Comparison of ENCODE assay signal across 8 mouse cellular contexts in genomic region chr7:79274473-79275010, GRCm38 (mm10). TPM values are rescaled to one million over a fixed set of nuclear protein-coding genes. Genes with fewer than 3 reads are reported as not detected.
DNase-seq lines count a peak whose midpoint lies in the region; ATAC-seq and TF ChIP-seq lines count a peak whose summit lies in the region.

No protein-coding gene starts in this region.

- peak overlapping the region; percentile 59 for H3K4me3 ChIP-seq in lung, postnatal 0 days (ENCODE audit: low read depth, low read length)
- H3K4me3 ChIP-seq in forebrain, embryonic 14.5 days (ENCODE audit: low read depth, low read length) = peak overlapping the region; percentile 76
- peak overlapping the region; percentile 76; the same call in 1 of the 2 replicates for H3K4me3 ChIP-seq in limb, embryonic 12.5 days (replicated peaks)
- H3K4me3 ChIP-seq in olfactory bulb, adult 2 months (ENCODE audit: insufficient read depth, low read depth, low read length) = peak overlapping the region; percentile 77

- peak overlapping the region; percentile 69 for H3K4me2 ChIP-seq in lung, postnatal 0 days (replicated peaks; ENCODE audit: low read depth, low read length)
- H3K4me2 ChIP-seq in forebrain, embryonic 14.5 days (ENCODE audit: low read length) = peak overlapping the region; percentile 82
- peak overlapping the region; percentile 78 for H3K4me2 ChIP-seq in limb, embryonic 12.5 days

- H3K9ac ChIP-seq in lung, postnatal 0 days (replicated peaks; ENCODE audit: low read depth) = peak overlapping the region; percentile 57; the same call in 1 of the 2 replicates
- peak overlapping the region; percentile 91 for H3K9ac ChIP-seq in forebrain, embryonic 14.5 days (ENCODE audit: low read length)
- no peak overlapping the region for H3K9ac ChIP-seq in limb, embryonic 12.5 days (replicated peaks)

- no peak for DNase-seq in lung, postnatal 0 days (ENCODE audit: low spot score)
- no peak for DNase-seq in lung, postnatal 14 days
- DNase-seq in forebrain, embryonic 14.5 days (ENCODE audit: low spot score) = no peak
- no peak for DNase-seq in right cerebral cortex, postnatal 25 days
- DNase-seq in cerebellum, postnatal 4 days (ENCODE audit: low spot score in 2 of 2) = no peak
- no peak for DNase-seq in spleen, postnatal 10 days (ENCODE audit: low spot score in 2 of 2)

- ATAC-seq in lung, postnatal 0 days = no peak
- no peak for ATAC-seq in forebrain, embryonic 14.5 days
- no peak for ATAC-seq in limb, embryonic 12.5 days (ENCODE audit: insufficient number of reproducible peaks, insufficient read depth, low FRiP score, low TSS enrichment, low read depth)

- TF ChIP-seq CTCF in lung, postnatal 0 days (IDR thresholded peaks at IDR 0.05) = no peak
- TF ChIP-seq CTCF in olfactory bulb, adult 2 months (IDR thresholded peaks at IDR 0.05; ENCODE audit: insufficient read depth, low read depth, low read length) = no peak

- no peaks in the 10 kb centered on the region for H3K36me3 ChIP-seq in lung, postnatal 0 days (ENCODE audit: insufficient read depth, low read length)
- no peaks in the 10 kb centered on the region for H3K36me3 ChIP-seq in forebrain, embryonic 14.5 days (ENCODE audit: control insufficient read depth, insufficient read depth, low read length)
- no peaks in the 10 kb centered on the region; the same call in 1 of the 2 replicates for H3K36me3 ChIP-seq in limb, embryonic 12.5 days

- no peak for TF ChIP-seq EP300 in lung, postnatal 0 days (IDR thresholded peaks at IDR 0.05)

- no peak for TF ChIP-seq POLR2A in olfactory bulb, adult 2 months (IDR thresholded peaks at IDR 0.05; ENCODE audit: insufficient read depth, low read depth, low read length)

- peaks cover 11% of the 10 kb centered on the region; the same call in 1 of the 2 replicates for H3K4me1 ChIP-seq in lung, postnatal 0 days (ENCODE audit: insufficient read depth, low read depth, low read length)
- peaks cover 44% of the 10 kb centered on the region for H3K4me1 ChIP-seq in forebrain, embryonic 14.5 days (ENCODE audit: control insufficient read depth, insufficient read depth, low read length)
- peaks cover 44% of the 10 kb centered on the region for H3K4me1 ChIP-seq in limb, embryonic 12.5 days (replicated peaks)
- peaks cover 39% of the 10 kb centered on the region for H3K4me1 ChIP-seq in olfactory bulb, adult 2 months (ENCODE audit: control insufficient read depth, insufficient read depth, low read length)

- WGBS in lung, postnatal 0 days = 52% methylated on average over 8 of the region's 8 CpGs
- 79% methylated on average over 8 of the region's 8 CpGs for WGBS in forebrain, embryonic 14.5 days
- 80% methylated on average over 8 of the region's 8 CpGs for WGBS in limb, embryonic 12.5 days
- 41% methylated on average over 8 of the region's 8 CpGs for WGBS in olfactory bulb, adult 2 months

- H3K27ac ChIP-seq in lung, postnatal 0 days (ENCODE audit: low read length) = no peak overlapping the region; the same call in 1 of the 2 replicates
- no peak overlapping the region for H3K27ac ChIP-seq in forebrain, embryonic 14.5 days (ENCODE audit: low read depth, low read length)
- no peak overlapping the region for H3K27ac ChIP-seq in limb, embryonic 12.5 days
- H3K27ac ChIP-seq in olfactory bulb, adult 2 months (ENCODE audit: insufficient read depth, low read depth, low read length) = peak overlapping the region; percentile 27; the same call in 1 of the 2 replicates

- no peaks in the 10 kb centered on the region for H3K27me3 ChIP-seq in lung, postnatal 0 days (replicated peaks; ENCODE audit: insufficient read depth, low read length)
- no peaks in the 10 kb centered on the region for H3K27me3 ChIP-seq in forebrain, embryonic 14.5 days (replicated peaks; ENCODE audit: control insufficient read depth, insufficient read depth, low read length)
- H3K27me3 ChIP-seq in limb, embryonic 12.5 days = no peaks in the 10 kb centered on the region

- no peaks in the 10 kb centered on the region for H3K9me3 ChIP-seq in lung, postnatal 0 days (ENCODE audit: low read length)
- H3K9me3 ChIP-seq in forebrain, embryonic 14.5 days (replicated peaks; ENCODE audit: control insufficient read depth, low read length) = no peaks in the 10 kb centered on the region
- no peaks in the 10 kb centered on the region for H3K9me3 ChIP-seq in limb, embryonic 12.5 days

RNA-seq across cellular contexts. Expression of gene Abhd2, which starts 1.5 kb away (rescaled TPM):
- polyA plus RNA-seq in lung, postnatal 0 days (2015; fragmentation: Nextera tagmentation; extraction: Ambion mirVana) = 22.8 and 25.2 TPM in 2 replicates
- polyA plus RNA-seq in forebrain, embryonic 14.5 days (2014; fragmentation: Nextera tagmentation; extraction: Ambion mirVana) = 22.3 and 23.5 TPM in 2 replicates
- 8.2 and 8.5 TPM in 2 replicates for polyA plus RNA-seq in limb, embryonic 12.5 days (2016; fragmentation: Nextera tagmentation; extraction: Ambion mirVana)
- polyA plus RNA-seq in olfactory bulb, adult 2 months (2012; ENCODE audit: insufficient read depth, insufficient read length, low replicate concordance, missing spikeins) = not detected in 2 replicates
